Mouse (Mus musculus) lung, embryonic 15.5 days (tissue): ENCODE results near the gene Capza1. TPM values are rescaled to one million over a fixed set of nuclear protein-coding genes. Genes with fewer than 3 reads are reported as not detected.
A peak's percentile ranks its signal among the peaks of the same experiment; 100 is the strongest.

Experiments used
- ATAC-seq: fragments of 200-750 bp; cut with Nextera tagmentation; 2 replicates; pipeline ENCODE4 v1.8.0; 2017; ENCODE audit warnings: moderate number of reproducible peaks, borderline replicate concordance; ENCODE audit not compliant: low FRiP score, low TSS enrichment; ENCODE audit errors: extremely low read depth
- H3K27ac ChIP-seq: fragments of 300-500 bp; sonication (generic); 2 replicates; pipeline ENCODE4 v1.5.1; 2015; ENCODE audit warnings: moderate library complexity, mild to moderate bottlenecking, inconsistent platforms
- H3K27me3 ChIP-seq: fragments of 300-500 bp; sonication (generic); 2 replicates; pipeline ENCODE4 v1.6.1; 2015; ENCODE audit warnings: inconsistent platforms
- H3K36me3 ChIP-seq: fragments of 300-500 bp; sonication (generic); 2 replicates; pipeline ENCODE4 v1.6.1; 2015; ENCODE audit warnings: inconsistent platforms
- H3K4me1 ChIP-seq: fragments of 300-500 bp; sonication (generic); 2 replicates; pipeline ENCODE4 v1.6.1; 2015; ENCODE audit warnings: inconsistent platforms
- H3K4me2 ChIP-seq: fragments of 300-500 bp; sonication (generic); 2 replicates; pipeline ENCODE4 v1.6.1; 2015; ENCODE audit warnings: inconsistent platforms, mild to moderate bottlenecking, moderate library complexity
- H3K4me3 ChIP-seq: fragments of 300-500 bp; sonication (generic); 2 replicates; pipeline ENCODE4 v1.5.1; 2015; ENCODE audit warnings: mild to moderate bottlenecking, inconsistent platforms
- H3K9ac ChIP-seq: fragments of 300-500 bp; sonication (generic); 2 replicates; pipeline ENCODE4 v1.6.1; 2015; ENCODE audit warnings: inconsistent platforms
- H3K9me3 ChIP-seq: fragments of 300-500 bp; sonication (generic); 2 replicates; pipeline ENCODE4 v1.6.1; 2016; ENCODE audit warnings: inconsistent platforms
- WGBS: fragments of 180-500 bp; shearing (Covaris S2); methylation state at CpG from one replicate; pipeline ENCODE4 v1.1.7; 2015; 5-methylcytosine and 5-hydroxymethylcytosine counted together
- polyA plus RNA-seq: library from polyadenylated mRNA; unstranded; fragments of >200 nt; fragmentation: Nextera tagmentation; extraction: Ambion mirVana; gene quantifications from 2 replicates; pipeline ENCODE4 v1.2.1, GENCODE M21; 2015

Capza1 gene
- polyA plus RNA-seq, 1 experiment from 2014 or later, result 222 TPM

DNA sequence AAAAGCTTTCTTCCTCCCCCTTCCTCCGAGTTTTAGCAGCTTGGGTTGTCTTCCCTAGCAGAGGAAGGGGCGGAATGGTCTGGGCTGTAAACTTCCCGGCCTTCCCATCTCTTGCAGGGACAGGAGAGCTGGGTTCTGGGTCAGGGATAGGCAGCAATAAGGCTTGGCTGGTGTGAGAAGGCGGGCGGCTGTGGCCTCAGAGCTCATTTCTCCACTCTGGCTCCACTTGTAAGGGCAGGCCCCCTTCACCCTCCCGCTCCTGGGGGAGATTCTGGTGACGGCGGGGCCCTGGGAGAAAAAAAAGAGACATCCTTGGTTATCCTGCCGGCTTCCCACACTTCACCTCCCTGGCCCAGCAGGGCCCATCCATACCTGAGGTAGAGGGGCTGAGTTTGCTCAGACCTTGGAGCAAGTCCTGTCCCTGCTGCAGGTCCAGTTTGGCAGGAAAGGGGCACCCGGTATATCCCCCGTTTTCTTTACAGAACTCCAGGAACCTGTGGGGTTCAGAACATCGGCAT, 69.3 kb downstream of the Capza1 start:
- ATAC-seq, result 0 out of 2 replicates have a peak, but pooled peaks have one; percentile 4
- WGBS, result 32% methylated on average over 12 of the region's 12 CpGs
- Histone ChIP-seq H3K36me3 (peaks cover 52% of the 10 kb centered on the region), H3K9me3 (no peaks in the 10 kb centered on the region), H3K4me1 (peaks cover 67% of the 10 kb centered on the region), H3K9ac (0 out of 2 replicates have a peak overlapping the region, but pooled peaks have one; percentile 1), H3K27me3 (no peaks in the 10 kb centered on the region), H3K4me2 (peak overlapping the region; percentile 22; the same call in 1 of the 2 replicates), H3K27ac (peak overlapping the region; percentile 90), H3K4me3 (no peak overlapping the region)

DNA sequence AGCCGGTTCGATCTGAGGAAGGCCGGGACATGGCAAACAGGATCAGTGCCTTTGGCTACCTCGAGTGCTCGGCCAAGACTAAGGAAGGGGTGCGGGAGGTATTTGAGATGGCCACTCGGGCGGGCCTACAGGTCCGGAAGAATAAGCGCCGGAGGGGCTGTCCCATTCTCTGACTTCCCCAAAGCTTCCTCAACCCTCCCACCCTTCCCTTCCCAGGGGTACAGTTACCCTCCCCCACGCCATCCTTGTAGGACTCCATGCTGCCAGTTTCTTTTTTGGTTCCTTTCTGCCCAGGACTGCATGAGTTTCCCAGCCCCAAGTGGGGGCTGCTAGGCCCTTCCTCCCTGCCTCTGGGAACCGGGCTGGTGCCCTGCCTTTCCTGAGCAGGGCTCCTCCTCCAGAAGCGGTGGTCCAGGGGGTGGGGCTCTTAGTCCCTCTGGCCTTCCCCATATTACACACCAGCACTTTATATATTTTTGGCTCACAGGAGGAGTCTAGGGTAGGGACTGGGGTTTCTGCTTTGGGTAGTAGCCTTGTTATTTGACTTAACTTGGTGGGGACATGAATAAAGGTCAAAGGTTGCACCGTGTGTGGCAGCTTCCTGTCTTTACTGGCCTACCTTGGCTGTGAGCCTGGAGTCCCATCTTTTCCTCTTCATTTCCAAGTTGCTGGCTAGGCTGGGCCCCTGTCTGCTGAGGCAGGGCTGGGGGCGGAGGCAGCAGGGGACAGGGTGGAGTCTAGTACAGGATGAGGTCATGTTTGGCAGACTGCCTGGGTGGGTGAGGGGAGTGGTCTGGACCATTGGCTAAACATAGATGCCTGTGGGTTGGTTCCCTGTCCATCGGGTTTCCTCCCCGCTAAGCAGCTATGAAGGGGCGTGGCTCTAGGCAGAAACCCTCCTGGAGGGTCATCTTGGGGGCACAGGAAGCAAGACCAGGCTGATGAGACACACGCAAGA, 70.2 kb downstream of the Capza1 start:
- Histone ChIP-seq H3K4me3 (no peak overlapping the region), H3K36me3 (peaks cover 44% of the 10 kb centered on the region), H3K27ac (peak overlapping the region; percentile 90), H3K27me3 (no peaks in the 10 kb centered on the region), H3K9ac (no peak overlapping the region), H3K9me3 (no peaks in the 10 kb centered on the region), H3K4me1 (peaks cover 70% of the 10 kb centered on the region), H3K4me2 (peak overlapping the region; percentile 31)
- WGBS, result 23% methylated on average over 20 of the region's 20 CpGs
- peak; percentile 93 for ATAC-seq

DNA sequence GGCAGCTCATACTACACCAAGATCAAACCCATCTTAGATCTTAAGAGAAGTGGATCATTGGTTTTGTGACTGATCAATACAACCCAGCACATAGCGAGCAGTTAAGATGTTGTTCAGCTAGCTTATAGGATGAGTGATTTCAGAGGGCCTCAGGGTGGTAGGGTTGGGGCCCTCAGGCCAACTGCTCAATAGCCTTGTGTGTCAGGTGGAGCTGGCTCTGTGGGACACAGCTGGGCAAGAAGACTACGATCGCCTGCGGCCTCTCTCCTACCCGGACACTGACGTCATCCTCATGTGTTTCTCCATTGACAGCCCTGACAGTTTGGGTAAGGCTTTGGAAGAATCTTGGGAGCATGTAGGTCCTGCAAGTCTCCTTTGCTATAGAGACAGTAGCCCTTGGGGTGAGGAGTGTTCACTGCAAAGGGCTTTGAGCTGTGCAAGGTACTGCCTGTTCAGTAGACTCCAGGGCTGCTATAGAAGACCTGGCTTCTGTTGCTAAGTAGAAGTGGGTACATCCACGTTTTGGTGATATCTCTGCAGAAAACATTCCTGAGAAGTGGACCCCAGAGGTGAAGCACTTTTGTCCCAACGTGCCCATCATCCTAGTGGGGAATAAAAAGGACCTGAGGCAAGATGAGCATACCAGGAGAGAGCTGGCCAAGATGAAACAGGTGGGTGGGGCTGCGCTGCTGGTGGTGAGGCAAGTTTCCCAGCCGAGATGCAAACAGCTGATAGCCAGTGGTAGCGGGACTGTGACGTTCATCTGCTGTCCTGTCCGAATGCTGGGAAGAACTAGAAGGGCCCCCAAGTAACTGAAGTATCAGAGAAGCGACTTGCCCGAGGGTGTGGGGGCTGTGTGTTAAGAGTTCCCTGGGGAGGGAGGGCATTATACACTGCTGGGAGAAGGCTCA, 71.7 kb downstream of the Capza1 start:
- peaks cover 36% of the 10 kb centered on the region for H3K36me3 ChIP-seq
- H3K4me2 ChIP-seq, result no peak overlapping the region
- no peak overlapping the region for H3K27ac ChIP-seq
- H3K9ac ChIP-seq, result no peak overlapping the region; the same call in 1 of the 2 replicates
- H3K4me1 ChIP-seq, result peaks cover 77% of the 10 kb centered on the region
- H3K4me3 ChIP-seq, result no peak overlapping the region
- ATAC-seq, result no peak
- no peaks in the 10 kb centered on the region for H3K9me3 ChIP-seq
- 56% methylated on average over 15 of the region's 15 CpGs for WGBS
- no peaks in the 10 kb centered on the region for H3K27me3 ChIP-seq

DNA sequence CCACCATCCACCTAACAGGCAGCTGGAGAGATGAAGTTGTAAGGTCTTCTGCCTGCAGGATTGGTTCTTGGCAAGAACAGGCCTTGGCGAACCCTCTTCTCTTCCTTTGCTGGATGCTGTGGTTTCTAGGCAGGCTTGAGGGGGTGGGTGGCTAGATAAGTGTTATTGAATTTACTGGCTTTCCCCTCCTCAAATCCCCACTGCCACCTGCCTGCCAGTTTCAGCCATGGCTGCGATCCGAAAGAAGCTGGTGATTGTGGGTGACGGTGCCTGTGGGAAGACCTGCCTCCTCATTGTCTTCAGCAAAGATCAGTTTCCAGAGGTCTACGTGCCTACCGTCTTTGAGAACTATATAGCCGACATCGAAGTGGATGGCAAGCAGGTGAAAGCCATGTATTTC, 72.6 kb downstream of the Capza1 start:
- Histone ChIP-seq H3K4me3 (no peak overlapping the region), H3K27ac (no peak overlapping the region), H3K4me2 (no peak overlapping the region), H3K36me3 (peaks cover 27% of the 10 kb centered on the region), H3K9me3 (no peaks in the 10 kb centered on the region), H3K27me3 (no peaks in the 10 kb centered on the region), H3K4me1 (peaks cover 75% of the 10 kb centered on the region), H3K9ac (no peak overlapping the region)
- ATAC-seq, result no peak
- WGBS, result 90% methylated on average over 8 of the region's 8 CpGs

DNA sequence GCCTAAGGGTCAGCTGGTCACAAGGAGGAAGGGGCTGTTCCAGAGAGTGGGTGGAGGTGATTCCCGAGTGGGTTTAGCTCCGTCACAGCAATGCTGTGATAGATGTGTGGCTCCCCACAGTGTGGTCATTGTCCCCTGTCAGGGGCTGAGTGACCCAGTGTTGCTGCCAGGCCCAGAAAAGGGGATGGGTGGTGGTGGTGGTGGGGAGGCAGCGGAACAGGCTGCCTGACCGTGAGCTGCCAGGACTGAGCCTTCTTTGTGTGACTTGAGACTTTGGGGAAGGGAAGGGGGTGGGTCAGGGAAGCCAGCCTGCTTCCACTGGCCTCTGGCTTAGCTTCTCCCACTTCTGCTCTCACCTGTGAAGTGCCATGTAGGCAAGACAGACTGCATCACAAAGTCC, 73.3 kb downstream of the Capza1 start:
- Histone ChIP-seq H3K36me3 (peaks cover 21% of the 10 kb centered on the region), H3K27ac (peak overlapping the region; percentile 87), H3K4me2 (peak overlapping the region; percentile 73), H3K9me3 (no peaks in the 10 kb centered on the region), H3K27me3 (no peaks in the 10 kb centered on the region), H3K4me3 (peak overlapping the region; percentile 79), H3K9ac (peak overlapping the region; percentile 79), H3K4me1 (peaks cover 68% of the 10 kb centered on the region)
- WGBS, result 23% methylated on average over 4 of the region's 4 CpGs
- ATAC-seq, result no peak

DNA sequence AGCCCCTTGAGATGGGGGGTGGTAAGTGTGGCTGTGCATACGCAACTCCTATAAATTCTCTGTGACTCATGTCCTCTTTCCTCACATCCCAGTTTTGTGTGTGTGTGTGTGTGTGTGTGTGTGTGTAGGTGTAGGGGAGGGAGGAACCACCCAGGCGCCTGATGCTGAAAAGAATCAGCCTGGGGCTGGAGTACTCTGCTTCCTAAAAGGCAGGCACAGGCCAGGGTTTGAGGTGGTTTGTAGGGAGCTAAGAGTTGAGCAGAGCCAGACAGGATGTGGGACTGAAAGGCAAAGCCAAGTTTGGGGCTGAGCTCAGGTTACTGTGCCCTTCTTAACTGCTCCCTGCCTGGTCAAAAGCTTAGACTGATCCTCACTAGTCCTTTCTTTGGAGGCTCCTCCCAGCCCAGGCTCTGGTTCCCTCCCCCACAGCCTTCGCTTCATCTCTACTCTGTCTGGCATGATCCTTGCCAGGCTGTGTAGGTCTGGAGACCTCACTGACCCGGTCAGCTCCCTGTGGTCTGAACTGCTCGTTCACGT, 73.8 kb downstream of the Capza1 start:
- Histone ChIP-seq H3K27me3 (no peaks in the 10 kb centered on the region), H3K9me3 (no peaks in the 10 kb centered on the region), H3K4me3 (peak overlapping the region; percentile 79), H3K9ac (peak overlapping the region; percentile 79), H3K4me2 (peak overlapping the region; percentile 73), H3K27ac (peak overlapping the region; percentile 87), H3K4me1 (peaks cover 63% of the 10 kb centered on the region), H3K36me3 (peaks cover 16% of the 10 kb centered on the region)
- no peak for ATAC-seq
- 12% methylated on average over 6 of the region's 6 CpGs for WGBS

DNA sequence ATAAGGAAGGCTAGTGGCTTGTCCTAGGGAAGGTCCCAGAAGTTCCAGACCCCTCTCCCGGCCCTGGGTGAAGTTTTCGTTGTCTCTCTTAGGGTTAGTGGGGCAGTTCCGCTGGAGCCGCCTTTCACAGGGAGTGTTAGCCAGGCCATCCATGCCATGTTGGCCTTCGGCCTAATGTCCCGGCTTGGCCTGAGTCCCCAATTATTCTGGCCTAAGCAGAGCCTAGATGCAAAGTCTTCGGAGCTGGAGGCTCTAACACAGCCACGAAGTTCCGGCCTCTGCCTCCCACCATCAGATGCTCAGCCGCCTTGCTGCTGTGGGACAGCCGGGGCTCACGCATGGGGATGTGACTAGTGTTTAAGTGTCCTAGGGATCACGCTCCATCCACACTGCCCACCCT, 74.5 kb downstream of the Capza1 start:
- ATAC-seq, result no peak
- H3K27me3 ChIP-seq, result no peaks in the 10 kb centered on the region
- peak overlapping the region; percentile 79 for H3K4me3 ChIP-seq
- H3K36me3 ChIP-seq, result peaks cover 14% of the 10 kb centered on the region
- H3K9me3 ChIP-seq, result no peaks in the 10 kb centered on the region
- H3K4me1 ChIP-seq, result peaks cover 56% of the 10 kb centered on the region
- peak overlapping the region; percentile 73 for H3K4me2 ChIP-seq
- peak overlapping the region; percentile 79 for H3K9ac ChIP-seq
- H3K27ac ChIP-seq, result peak overlapping the region; percentile 87
- WGBS, result 25% methylated on average over 13 of the region's 13 CpGs

DNA sequence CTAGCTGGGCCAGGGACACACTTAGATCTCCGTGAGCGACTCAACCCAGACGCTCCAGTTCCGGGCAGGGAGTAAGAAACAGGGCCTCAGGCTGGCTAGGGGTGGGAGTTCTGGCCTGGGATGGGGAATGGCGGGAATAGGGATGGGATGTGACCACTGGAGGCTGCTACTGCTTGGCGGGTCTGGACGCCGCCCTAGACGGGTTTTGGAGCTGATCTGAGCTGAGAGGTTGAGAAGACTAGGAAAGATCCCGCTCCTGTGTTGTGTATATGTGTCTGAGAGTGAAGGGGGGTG, 75.0 kb downstream of the Capza1 start:
- no peaks in the 10 kb centered on the region for H3K27me3 ChIP-seq
- no peaks in the 10 kb centered on the region for H3K9me3 ChIP-seq
- peak; percentile 19; the same call in 1 of the 2 replicates for ATAC-seq
- peaks cover 14% of the 10 kb centered on the region for H3K36me3 ChIP-seq
- WGBS, result 3% methylated on average over 10 of the region's 10 CpGs
- H3K9ac ChIP-seq, result peak overlapping the region; percentile 79
- peaks cover 51% of the 10 kb centered on the region for H3K4me1 ChIP-seq
- peak overlapping the region; percentile 79 for H3K4me3 ChIP-seq
- peak overlapping the region; percentile 73 for H3K4me2 ChIP-seq
- peak overlapping the region; percentile 87 for H3K27ac ChIP-seq

DNA sequence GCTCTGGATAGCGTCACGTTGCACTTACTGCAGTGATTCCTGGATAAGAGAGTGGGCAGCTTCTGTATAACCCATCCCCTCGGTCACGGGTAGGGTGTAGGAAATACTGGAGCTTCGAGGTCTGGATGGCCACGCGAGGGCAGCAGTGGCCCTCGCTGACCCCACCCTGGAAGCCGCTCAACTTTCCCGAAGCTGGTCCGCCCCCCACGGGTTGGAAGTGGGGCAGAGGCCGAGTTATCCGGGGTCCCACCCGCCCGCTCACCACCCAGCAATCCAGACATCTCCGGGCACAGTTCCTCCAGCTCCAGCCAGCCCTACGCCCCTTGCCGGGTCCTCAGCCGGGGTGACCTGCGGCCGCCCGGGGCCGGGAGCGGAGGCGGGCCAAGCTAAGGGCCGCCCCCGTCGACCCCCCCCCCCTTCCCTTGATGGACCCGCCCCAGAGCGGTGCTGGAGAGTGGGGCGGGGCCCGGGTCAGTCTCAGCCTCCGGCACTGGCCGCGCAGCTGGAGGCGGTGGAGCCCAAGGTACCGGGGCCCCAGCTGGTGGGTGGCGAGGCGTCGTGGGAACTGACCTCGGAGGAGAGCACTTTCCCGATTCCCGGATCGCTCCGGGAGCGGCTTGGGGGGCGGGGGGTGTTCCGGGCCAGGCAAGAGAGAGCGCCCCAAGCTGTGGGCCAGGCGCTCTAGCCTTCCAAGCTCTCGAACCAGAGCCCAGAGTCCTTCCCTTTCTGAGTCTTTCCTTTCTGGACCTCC, 75.6 kb downstream of the Capza1 start:
- Histone ChIP-seq H3K4me1 (peaks cover 45% of the 10 kb centered on the region), H3K36me3 (peaks cover 14% of the 10 kb centered on the region), H3K27ac (peak overlapping the region; percentile 87), H3K4me2 (peak overlapping the region; percentile 73), H3K9me3 (no peaks in the 10 kb centered on the region), H3K9ac (peak overlapping the region; percentile 79), H3K27me3 (peaks cover 2% of the 10 kb centered on the region; the same call in 1 of the 2 replicates), H3K4me3 (peak overlapping the region; percentile 79)
- peak; percentile 93 for ATAC-seq
- under 1% methylated on average over 38 of the region's 52 CpGs for WGBS

DNA sequence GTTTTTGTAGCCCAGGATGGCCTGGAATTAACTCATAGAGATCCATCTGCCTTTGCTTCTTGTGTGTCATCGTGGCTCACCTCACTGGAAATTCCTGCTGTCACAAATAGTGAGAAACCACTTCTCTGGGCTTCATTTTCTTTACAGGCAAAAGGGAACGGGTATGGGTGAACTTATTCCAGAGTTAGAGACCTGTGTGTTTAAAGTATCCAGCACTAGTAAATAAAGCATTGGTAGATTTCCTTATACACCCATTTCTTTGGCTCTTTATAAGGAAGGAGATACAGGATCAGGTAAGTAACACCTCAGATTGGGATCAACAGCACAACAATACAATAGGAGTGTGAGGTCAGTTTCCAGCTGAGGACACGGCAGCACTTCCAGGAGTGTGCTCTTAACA, 76.2 kb downstream of the Capza1 start, which contains the start of gene Rhoc:
Gene Rhoc, plus strand, starts transcription at position 301 of the 400 bp plus-strand sequence.
- no peak for ATAC-seq
- H3K27ac ChIP-seq, result peak within 1 kb of the TSS; percentile 87
- H3K4me2 ChIP-seq, result peak within 1 kb of the TSS; percentile 73
- H3K9me3 ChIP-seq, result no peaks in the 10 kb centered on the region
- 26% methylated on average over 3 of the region's 3 CpGs for WGBS
- H3K4me1 ChIP-seq, result peaks cover 39% of the 10 kb centered on the region
- peak within 1 kb of the TSS; percentile 79 for H3K9ac ChIP-seq
- H3K4me3 ChIP-seq, result peak within 1 kb of the TSS; percentile 79
- peaks cover 9% of the 10 kb centered on the region for H3K27me3 ChIP-seq
- peaks cover 10% of the 10 kb centered on the region for H3K36me3 ChIP-seq

DNA sequence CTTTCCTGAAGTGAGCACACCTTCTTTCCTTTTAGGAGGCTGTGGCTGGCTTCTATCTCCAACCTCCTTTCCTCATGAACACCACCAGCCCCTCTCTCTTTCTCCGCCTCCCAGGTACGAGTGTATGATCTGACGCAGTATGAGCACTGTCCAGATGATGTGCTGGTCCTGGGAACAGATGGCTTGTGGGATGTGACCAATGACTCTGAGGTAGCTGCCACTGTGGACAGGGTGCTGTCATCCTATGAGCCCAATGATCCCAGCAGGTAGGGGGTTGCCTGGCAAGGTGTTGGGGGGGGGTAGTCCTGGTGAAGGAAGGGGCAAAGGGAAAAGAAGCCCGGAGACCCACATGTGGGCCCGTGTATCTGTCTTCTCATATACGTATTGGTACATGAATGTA, 79.0 kb downstream of the Capza1 start:
- 88% methylated on average over 6 of the region's 6 CpGs for WGBS
- no peak for ATAC-seq
- H3K4me1 ChIP-seq, result peaks cover 35% of the 10 kb centered on the region

More for the DNA sequence above, 79.0 kb downstream of the Capza1 start:
- Histone ChIP-seq H3K36me3 (no peaks in the 10 kb centered on the region), H3K9me3 (no peaks in the 10 kb centered on the region), H3K9ac (no peak overlapping the region), H3K4me2 (no peak overlapping the region), H3K27ac (no peak overlapping the region), H3K27me3 (peaks cover 36% of the 10 kb centered on the region), H3K4me3 (no peak overlapping the region)
